Mouse (Mus musculus): ENCODE results near the gene Snx14.

DNA sequence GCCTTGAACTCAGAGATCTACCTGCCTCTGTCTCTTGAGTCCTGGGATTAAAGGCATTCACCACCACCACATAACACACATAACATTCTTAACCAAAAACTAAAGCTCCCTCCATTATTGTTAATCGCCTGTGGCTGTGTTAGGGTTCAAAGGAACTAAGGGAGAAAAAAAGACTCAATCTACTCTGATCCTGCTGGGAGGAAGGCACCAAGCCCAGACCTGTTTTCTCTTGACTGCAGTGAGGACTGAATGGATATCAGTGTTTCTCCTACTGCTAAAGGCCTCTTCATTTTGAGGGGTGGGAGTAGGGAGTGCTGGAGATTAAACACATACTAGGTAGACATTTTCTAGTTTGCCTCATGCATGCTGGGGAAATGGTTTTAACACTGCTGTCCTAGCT, 71.0 kb downstream of the Snx14 start:
- no peak for TF ChIP-seq POLR2A (IDR thresholded peaks at IDR 0.05; ENCODE audit: low read depth, low read length)
- TF ChIP-seq CTCF (IDR thresholded peaks at IDR 0.05; ENCODE audit: extremely low read depth, insufficient read length, insufficient replicate concordance, low read depth, low read length) = no peak
